Comparison of ENCODE assay signal across 7 mouse cellular contexts in the genomic region with DNA sequence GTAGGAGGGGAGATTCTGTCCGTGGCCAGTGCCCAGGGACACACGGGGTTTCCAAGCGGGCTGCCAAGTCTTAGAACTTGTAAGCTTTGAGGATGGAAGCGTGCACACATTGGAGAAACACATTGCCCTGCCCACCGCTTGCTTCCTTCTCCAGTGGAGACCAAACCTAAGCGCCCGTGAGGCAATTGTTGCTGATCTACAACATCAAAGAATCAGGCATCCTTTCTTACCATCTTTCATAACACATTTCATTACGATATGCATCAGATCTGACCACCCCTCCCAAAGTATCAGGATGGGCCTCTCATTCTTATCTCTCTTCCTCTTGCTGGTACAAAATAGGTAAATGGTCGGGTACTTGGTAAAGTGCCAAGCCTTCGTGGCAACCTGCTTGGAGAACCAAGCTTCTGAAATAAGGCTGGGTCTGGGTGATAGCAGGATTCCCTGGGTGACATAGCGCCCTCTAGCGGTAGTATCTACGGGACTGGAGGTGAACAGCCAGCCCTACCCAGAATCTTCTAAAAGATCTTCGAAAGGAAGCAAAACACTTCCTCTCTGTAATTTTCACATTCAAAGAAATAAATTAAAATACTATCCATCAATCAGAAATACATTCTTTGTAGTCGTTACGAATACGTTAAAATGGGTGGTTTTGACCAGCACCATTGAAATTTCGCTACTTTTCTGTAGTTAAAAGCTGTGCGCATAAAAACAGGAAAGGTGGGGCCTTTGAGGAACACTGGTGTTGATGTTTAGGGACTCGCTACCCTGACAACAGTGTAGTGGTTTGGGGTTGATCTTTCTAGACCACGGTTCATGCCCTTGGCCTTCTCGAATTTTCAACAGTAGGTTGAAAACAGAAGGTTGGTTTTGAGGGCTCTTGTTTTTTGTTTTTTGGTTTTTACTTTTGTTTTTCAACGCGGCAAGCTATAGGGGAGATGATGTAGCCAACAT. TPM values are rescaled to one million over a fixed set of nuclear protein-coding genes. Genes with fewer than 3 reads are reported as not detected.
DNase-seq lines count a peak whose midpoint lies in the region; ATAC-seq and TF ChIP-seq lines count a peak whose summit lies in the region.

No protein-coding gene starts in this region.

- TF ChIP-seq RAD21 in MEL (IDR thresholded peaks at IDR 0.05; ENCODE audit: low read depth, low read length) = peak; percentile 52

- TF ChIP-seq POLR2A in MEL (IDR thresholded peaks at IDR 0.05; ENCODE audit: control insufficient read depth in 1 of 2, insufficient read depth in 1 of 2, low read depth in 1 of 2, low read length in 2 of 2, poor library complexity in 1 of 2) = no peak
- TF ChIP-seq POLR2A in cerebellum, adult 2 months (IDR thresholded peaks at IDR 0.05; ENCODE audit: borderline replicate concordance, insufficient read depth, low read length) = no peak

- H3K27ac ChIP-seq in MEL (ENCODE audit: control insufficient read depth, low read depth, low read length) = no peak overlapping the region
- H3K27ac ChIP-seq in cerebellum, adult 2 months (ENCODE audit: insufficient read depth, low read length) = no peak overlapping the region

- peak; percentile 86 to 92 (median 90) for TF ChIP-seq CTCF in MEL (IDR thresholded peaks at IDR 0.05 in 2 of 3, conservative IDR thresholded peaks at IDR 0.05 in 1 of 3; ENCODE audit: control insufficient read depth in 1 of 3, insufficient read depth in 1 of 3, low read depth in 2 of 3, low read length in 3 of 3, poor library complexity in 1 of 3, severe bottlenecking in 1 of 3)
- peak; percentile 61 for TF ChIP-seq CTCF in cerebellum, adult 2 months (IDR thresholded peaks at IDR 0.05; ENCODE audit: borderline replicate concordance, insufficient read depth, low read depth, low read length)

- H3K4me3 ChIP-seq in MEL (ENCODE audit: control insufficient read depth in 1 of 2, insufficient read depth in 1 of 2, low read depth in 2 of 2, low read length in 2 of 2) = no peak overlapping the region
- H3K4me3 ChIP-seq in cerebellum, adult 2 months (replicated peaks; ENCODE audit: insufficient read depth, low read depth, low read length) = peak overlapping the region; percentile 17

- peak; percentile 8 to 59; a peak in 3 of 4 replicates for TF ChIP-seq EP300 in MEL (IDR thresholded peaks at IDR 0.05; ENCODE audit: low read depth in 1 of 2, low read length in 2 of 2)

- peak; percentile 88 for DNase-seq in MEL (ENCODE audit: low read depth, low spot score)
- DNase-seq in cerebellum, adult 2 months = peak; percentile 56 to 61
- peak; percentile 33 to 61 for DNase-seq in gastrocnemius, postnatal 36 days
- DNase-seq in layer of hippocampus, postnatal 25 days (ENCODE audit: extremely low spot score in 1 of 2, low spot score in 1 of 2) = peak; percentile 58 to 77
- peak; percentile 65 to 89 for DNase-seq in spleen, postnatal 10 days (ENCODE audit: low spot score in 2 of 2)

- H3K36me3 ChIP-seq in MEL (ENCODE audit: control insufficient read depth in 1 of 2, insufficient read depth in 2 of 2, low read length in 2 of 2) = peaks cover 1 to 27% of the 10 kb centered on the region in 2 experiments; a peak in 3 of 4 replicates

- ATAC-seq in CD4-positive, CD25-positive, alpha-beta regulatory T cell, adult 4 months = peak; percentile 70
- peak; percentile 71 for ATAC-seq in megakaryocyte, adult 5-6 weeks (ENCODE audit: poor library complexity, severe bottlenecking)

- H3K9me3 ChIP-seq in MEL (replicated peaks; ENCODE audit: insufficient read depth, low read length) = no peaks in the 10 kb centered on the region

- no peak overlapping the region for H3K9ac ChIP-seq in MEL (ENCODE audit: control insufficient read depth, low read depth, low read length, poor library complexity, severe bottlenecking)

- intact Hi-C loops in gastrocnemius, postnatal 36 days (cut with DNase I) = loop anchor here (2.0 kb wide), 1 partner anchor 59 kb away; no protein-coding TSS in a partner anchor

- peaks cover 13 to 21% of the 10 kb centered on the region in 2 experiments for H3K4me1 ChIP-seq in MEL (ENCODE audit: control insufficient read depth in 1 of 2, insufficient read depth in 2 of 2, low read length in 2 of 2)
- no peaks in the 10 kb centered on the region for H3K4me1 ChIP-seq in cerebellum, adult 2 months (ENCODE audit: control insufficient read depth, insufficient read depth, low read length)

- peaks cover 3% of the 10 kb centered on the region; the same call in 1 of the 2 replicates for H3K79me2 ChIP-seq in MEL (ENCODE audit: control insufficient read depth, insufficient read depth, low read length, poor library complexity)

- WGBS in cerebellum, adult 2 months = 50% methylated on average over 24 of the region's 24 CpGs

- H3K27me3 ChIP-seq in MEL (ENCODE audit: control insufficient read depth in 1 of 2, insufficient read depth in 2 of 2, low read length in 2 of 2) = no peaks in the 10 kb centered on the region
- no peaks in the 10 kb centered on the region for H3K27me3 ChIP-seq in cerebellum, adult 2 months (ENCODE audit: control insufficient read depth, insufficient read depth, low read length)

TF ChIP-seq in MEL, 35 proteins besides CTCF, POLR2A, EP300 and RAD21 (continues in another document):
- TF ChIP-seq NELFE (IDR thresholded peaks at IDR 0.05; ENCODE audit: low read depth, low read length) = no peak
- no peak for TF ChIP-seq KAT2A (conservative IDR thresholded peaks at IDR 0.05; ENCODE audit: low read depth, low read length)
- no peak for TF ChIP-seq POLR2AphosphoS5 (IDR thresholded peaks at IDR 0.05; ENCODE audit: borderline replicate concordance, low read depth, low read length)
- no peak for TF ChIP-seq MAX (IDR thresholded peaks at IDR 0.05; ENCODE audit: low read length)
- peak; percentile 36; the same call in 1 of the 2 replicates for TF ChIP-seq ETS1 (IDR thresholded peaks at IDR 0.05; ENCODE audit: low read depth, low read length)
- TF ChIP-seq TCF12 (IDR thresholded peaks at IDR 0.05; ENCODE audit: low read depth, low read length) = peak; percentile 58
- 0 out of 2 replicates have a peak, but pooled peaks have one; percentile 43 for TF ChIP-seq SIN3A (IDR thresholded peaks at IDR 0.05; ENCODE audit: low read length)
- no peak for TF ChIP-seq POLR2AphosphoS2 (IDR thresholded peaks at IDR 0.05; ENCODE audit: low read length)
- no peak for TF ChIP-seq USF1 (IDR thresholded peaks at IDR 0.05; ENCODE audit: low read depth, low read length)
- no peak for TF ChIP-seq BHLHE40 (IDR thresholded peaks at IDR 0.05; ENCODE audit: borderline replicate concordance, low read depth, low read length)
- TF ChIP-seq UBTF (IDR thresholded peaks at IDR 0.05; ENCODE audit: borderline replicate concordance, insufficient read depth, low read depth, low read length) = no peak
- no peak for TF ChIP-seq NRF1 (IDR thresholded peaks at IDR 0.05; ENCODE audit: insufficient read depth, low read depth, low read length, poor library complexity, severe bottlenecking)
- no peak for TF ChIP-seq ZKSCAN1 (IDR thresholded peaks at IDR 0.05; ENCODE audit: low read depth, low read length)
- TF ChIP-seq TBP (IDR thresholded peaks at IDR 0.05; ENCODE audit: low read depth, low read length) = no peak
- no peak for TF ChIP-seq CHD2 (IDR thresholded peaks at IDR 0.05; ENCODE audit: low read length)
- no peak for TF ChIP-seq USF2 (IDR thresholded peaks at IDR 0.05; ENCODE audit: borderline replicate concordance in 1 of 2, insufficient read depth in 1 of 2, low read depth in 1 of 2, low read length in 2 of 2)
- peak; percentile 45 for TF ChIP-seq ZC3H11A (IDR thresholded peaks at IDR 0.05; ENCODE audit: low read depth, low read length)
- TF ChIP-seq ELF1 (IDR thresholded peaks at IDR 0.05; ENCODE audit: low read depth, low read length) = no peak
- TF ChIP-seq MYB (IDR thresholded peaks at IDR 0.05; ENCODE audit: low read depth, low read length) = no peak
- no peak for TF ChIP-seq MAFK (IDR thresholded peaks at IDR 0.05; ENCODE audit: borderline replicate concordance, low read depth, low read length)
- no peak for TF ChIP-seq MEF2A (IDR thresholded peaks at IDR 0.05; ENCODE audit: extremely low read depth, insufficient replicate concordance, low read depth, low read length, poor library complexity, severe bottlenecking)
- TF ChIP-seq TAL1 (IDR thresholded peaks at IDR 0.05; ENCODE audit: low read length) = peak; percentile 54
- peak; percentile 67 for TF ChIP-seq SMC3 (IDR thresholded peaks at IDR 0.05; ENCODE audit: low read depth, low read length)
- no peak for TF ChIP-seq HCFC1 (IDR thresholded peaks at IDR 0.05; ENCODE audit: low read depth, low read length)
- TF ChIP-seq ZMIZ1 (IDR thresholded peaks at IDR 0.05; ENCODE audit: low read depth, low read length) = no peak
- TF ChIP-seq GATA1 (IDR thresholded peaks at IDR 0.05; ENCODE audit: low read depth, low read length) = peak; percentile 66
- no peak for TF ChIP-seq MYC (IDR thresholded peaks at IDR 0.05; ENCODE audit: low read depth, low read length)
- TF ChIP-seq MXI1 (IDR thresholded peaks at IDR 0.05; ENCODE audit: low read depth, low read length) = peak; percentile 38; the same call in 1 of the 2 replicates
- no peak for TF ChIP-seq JUND (IDR thresholded peaks at IDR 0.05; ENCODE audit: low read depth, low read length)

RNA-seq across cellular contexts. Expression of gene Tagap, which starts 2.1 kb away (rescaled TPM):
- polyA plus RNA-seq in CD4-positive, CD25-positive, alpha-beta regulatory T cell, adult 4 months (2017; shearing (Covaris generic)) = 100 to 1,000 TPM; 108 to 131 TPM
- 3.3 and 4.3 TPM in 2 replicates for total RNA-seq in MEL (2012; rRNA removed)
- 1 to 10 TPM in 1 of 2 experiments, not detected in 1; 4.5 TPM for polyA plus RNA-seq in MEL (2012; ENCODE audit: insufficient read depth in 1 of 2, insufficient read length in 2 of 2, low read depth in 1 of 2, low replicate concordance in 2 of 2, missing spikeins in 1 of 2)
- 0.25 and 0.39 TPM in 2 replicates for polyA plus RNA-seq in cerebellum, adult 2 months (2012; rRNA removed)
- total RNA-seq in gastrocnemius, postnatal 36 days (2021) = 1 to 10 TPM; 1.9 to 2.2 TPM
- 1 to 10 TPM; 4.3 to 5.6 TPM for total RNA-seq in layer of hippocampus, postnatal 25 days (2021)
- 80.4 and 83.9 TPM in 2 replicates for total RNA-seq in megakaryocyte, adult 5-6 weeks (2015)
- 60.7 and 62.1 TPM in 2 replicates for total RNA-seq in megakaryocyte, adult 5-6 weeks (2017)

RNA-seq across cellular contexts. Expression of gene Rsph3a, which starts 17.6 kb away (rescaled TPM):
- polyA plus RNA-seq in CD4-positive, CD25-positive, alpha-beta regulatory T cell, adult 4 months (2017; shearing (Covaris generic)) = 10 to 100 TPM; 24.2 to 34.8 TPM
- 18.7 and 25.5 TPM in 2 replicates for total RNA-seq in MEL (2012; rRNA removed)
- 10 to 100 TPM in 1 of 2 experiments, not detected in 1; 37.4 TPM for polyA plus RNA-seq in MEL (2012; ENCODE audit: insufficient read depth in 1 of 2, insufficient read length in 2 of 2, low read depth in 1 of 2, low replicate concordance in 2 of 2, missing spikeins in 1 of 2)
- 33.6 and 41.6 TPM in 2 replicates for polyA plus RNA-seq in cerebellum, adult 2 months (2012; rRNA removed)
- total RNA-seq in gastrocnemius, postnatal 36 days (2021) = 10 to 100 TPM; 16.0 to 23.1 TPM
- total RNA-seq in layer of hippocampus, postnatal 25 days (2021) = 10 to 100 TPM; 38.8 to 40.1 TPM
- total RNA-seq in megakaryocyte, adult 5-6 weeks (2015) = 33.5 and 43.2 TPM in 2 replicates
- total RNA-seq in megakaryocyte, adult 5-6 weeks (2017) = 17.9 and 26.0 TPM in 2 replicates

Comparison
In these comparisons a context has a peak if more than half of its experiments do, and no peak if none do; other contexts are left out.
1. RNA of gene Tagap, which starts 2.1 kb away (total RNA-seq): 60.7 to 83.9 TPM in megakaryocyte, adult 5-6 weeks; 4.3 to 5.6 TPM in layer of hippocampus, postnatal 25 days, 3.3 to 4.3 TPM in MEL and 1.9 to 2.2 TPM in gastrocnemius, postnatal 36 days; every median in the first group is over 4 times any median in the second.
2. Peak in every context shown above with its lines, with median percentiles within 50 percentile points of each other: DNase-seq.